Mouse (Mus musculus): Measurements from ENCODE around the gene Ltb4r1.

Ltb4r1 gene

DNA sequence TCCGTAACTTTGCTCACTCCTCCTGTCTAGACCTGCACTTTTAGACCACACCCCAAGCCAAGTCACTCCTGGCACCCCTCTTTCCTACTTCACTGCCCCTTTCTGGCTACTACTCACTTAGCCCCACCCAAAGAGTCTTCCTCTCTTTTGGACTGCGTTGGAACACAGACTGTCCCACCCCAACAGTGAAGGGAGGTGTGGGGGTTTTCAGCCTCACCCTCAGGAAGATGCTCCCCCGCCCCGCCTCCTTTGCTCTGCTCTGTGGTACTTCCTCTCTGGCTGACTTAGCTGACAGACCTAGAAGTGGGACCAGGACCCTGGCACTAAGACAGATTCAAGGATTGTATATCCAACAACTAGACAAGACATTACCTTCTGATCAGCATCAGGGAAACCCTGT, at the start of gene Ltb4r1:
Ltb4r1 (plus strand) TSS at position 267 of the 400 bp plus-strand sequence.
- no peak for DNase-seq (ENCODE audit: low read depth, low spot score)

- DNase-seq (ENCODE audit: low read depth, low spot score), result no peak
Measured at GRCm38 (mm10) chr14:55716271-55716670, 49.5 kb upstream of the Ltb4r1 start.

GRCm38 (mm10) chr14:55716884-55717283, 48.9 kb upstream of the Ltb4r1 start:
- DNase-seq (ENCODE audit: low read depth, low spot score), result no peak

- no peak for DNase-seq (ENCODE audit: low read depth, low spot score)
Measured at GRCm38 (mm10) chr14:55719737-55720136, 46.0 kb upstream of the Ltb4r1 start.

GRCm38 (mm10) chr14:55720666-55721065, 45.1 kb upstream of the Ltb4r1 start:
- no peak for DNase-seq (ENCODE audit: low read depth, low spot score)

DNA sequence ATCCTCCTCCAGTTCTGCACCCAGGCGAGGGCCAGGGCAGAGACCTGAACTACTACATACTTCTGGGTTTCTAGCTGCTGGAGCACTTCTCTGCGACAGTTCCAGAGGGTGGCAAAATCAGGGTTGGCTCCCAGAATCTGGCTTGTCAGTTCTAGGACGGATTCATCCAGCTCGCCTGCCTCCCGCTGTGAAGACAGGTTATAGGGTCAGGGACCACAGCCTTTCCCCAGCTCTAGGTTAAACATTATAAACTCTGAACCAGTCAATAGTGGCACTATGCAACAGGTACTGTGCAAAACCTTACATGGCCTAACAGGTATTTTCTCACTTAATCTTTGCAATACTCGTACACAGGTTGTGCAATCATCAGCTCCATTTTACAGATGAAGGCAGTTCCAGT, 44.7 kb upstream of the Ltb4r1 start:
- no peak for DNase-seq (ENCODE audit: low read depth, low spot score)

DNA sequence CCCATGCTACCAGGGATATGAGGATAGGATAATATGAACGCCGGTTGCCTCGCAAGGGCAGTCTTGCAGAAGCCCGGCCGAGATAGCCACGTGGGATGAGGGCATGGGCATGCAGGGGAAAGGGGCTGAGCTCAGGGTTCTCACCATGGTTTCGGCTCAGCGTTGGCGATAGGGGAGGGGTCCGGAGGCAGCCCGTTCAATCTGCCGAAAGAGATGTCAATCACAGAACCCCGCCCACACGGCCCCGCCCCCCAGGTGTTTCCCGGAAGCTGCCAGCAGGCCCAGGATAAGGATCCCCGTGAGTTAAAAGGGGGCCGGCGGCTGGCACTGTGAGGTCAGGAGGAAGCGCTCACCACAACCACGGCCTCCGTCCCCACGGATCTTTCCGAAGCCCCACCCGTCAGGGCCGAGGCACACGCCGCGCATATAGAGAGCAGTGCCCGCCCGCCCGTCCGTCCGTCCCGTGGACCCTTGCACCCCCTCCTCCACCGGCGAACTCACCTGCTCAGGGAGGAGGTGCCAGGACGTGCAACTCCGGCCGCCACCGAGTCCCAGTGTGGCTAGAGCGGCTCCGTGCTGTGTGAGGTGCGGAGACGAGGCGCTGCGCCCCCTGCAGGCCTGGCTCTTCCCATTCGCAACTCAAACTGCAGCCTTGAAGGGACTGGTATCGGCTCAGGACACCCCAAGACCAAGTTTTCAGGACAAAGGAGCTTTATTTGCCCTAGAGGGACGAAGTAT, 43.9 kb upstream of the Ltb4r1 start, which contains the start of gene Rabggta:
Rabggta (minus strand) TSS at position 564 of the 738 bp plus-strand sequence.
- DNase-seq (ENCODE audit: low read depth, low spot score), result peak; percentile 99

GRCm38 (mm10) chr14:55722438-55722945, 43.3 kb upstream of the Ltb4r1 start:
- no peak for DNase-seq (ENCODE audit: low read depth, low spot score)

DNA sequence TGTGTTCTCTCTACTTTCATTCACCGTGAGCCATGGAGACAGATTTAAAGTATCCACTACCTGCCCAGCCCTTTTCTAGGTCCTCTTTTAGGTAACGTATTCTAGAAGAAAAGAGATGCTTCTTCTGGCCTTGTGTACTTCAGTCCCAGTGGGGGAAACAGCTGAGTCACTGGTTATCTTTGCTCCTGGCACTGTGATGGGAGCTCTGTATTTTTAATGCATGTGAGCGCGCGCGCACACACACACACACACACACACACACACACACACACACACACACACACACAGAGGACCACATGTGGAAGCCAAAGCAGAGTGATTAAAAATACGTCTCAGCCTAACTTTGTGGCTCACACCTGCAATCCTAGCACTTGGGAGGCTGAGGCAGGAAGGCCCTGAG, 42.3 kb upstream of the Ltb4r1 start:
- DNase-seq (ENCODE audit: low read depth, low spot score), result no peak

DNA sequence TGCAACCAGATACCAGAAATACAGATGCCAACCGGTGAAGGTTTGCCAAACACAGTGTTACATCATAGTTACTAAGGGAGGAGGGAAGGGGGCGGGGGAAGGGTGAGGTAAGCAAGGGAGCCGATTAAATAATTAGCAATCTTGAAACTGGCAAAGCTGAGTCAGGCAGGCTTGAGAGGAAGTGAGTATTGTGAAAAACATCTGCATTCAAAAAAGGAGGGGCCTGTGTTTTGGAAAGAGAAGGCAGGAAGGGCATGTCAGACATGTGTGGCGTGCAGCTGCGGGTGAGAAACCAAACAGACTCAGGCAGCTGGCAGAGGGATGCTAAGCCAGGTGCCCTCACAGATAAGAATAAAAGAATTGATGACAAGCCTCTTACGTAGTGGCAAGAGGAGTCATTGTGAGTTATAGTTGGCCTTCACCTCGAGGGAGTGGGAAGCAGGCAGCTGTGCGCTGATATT, 41.3 kb upstream of the Ltb4r1 start:
- DNase-seq (ENCODE audit: low read depth, low spot score), result peak; percentile 92

GRCm38 (mm10) chr14:55726261-55726660, 39.5 kb upstream of the Ltb4r1 start:
- no peak for DNase-seq (ENCODE audit: low read depth, low spot score)

GRCm38 (mm10) chr14:55727889-55728685, 37.7 kb upstream of the Ltb4r1 start:
- no peak for DNase-seq (ENCODE audit: low read depth, low spot score)

DNA sequence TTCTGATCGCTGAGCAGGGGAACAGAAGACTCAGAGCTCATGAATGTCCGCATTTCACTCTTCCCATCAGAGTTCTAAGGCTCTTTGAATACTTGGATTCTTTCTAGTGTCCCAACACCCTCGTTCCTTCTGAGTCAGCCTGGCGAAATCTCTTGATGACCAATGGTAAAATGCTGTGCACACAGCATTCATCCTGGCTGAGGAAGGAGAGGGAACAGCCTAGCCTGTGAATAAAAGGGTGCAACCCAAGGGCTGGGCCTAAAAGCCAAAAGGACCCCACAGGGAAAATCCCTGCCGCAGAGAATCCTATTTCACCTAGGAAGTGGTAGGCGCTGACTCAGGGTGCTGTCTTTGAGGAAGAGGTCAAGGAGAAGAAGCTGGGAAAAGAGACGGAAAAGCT, 35.6 kb upstream of the Ltb4r1 start:
- no peak for DNase-seq (ENCODE audit: low read depth, low spot score)

DNA sequence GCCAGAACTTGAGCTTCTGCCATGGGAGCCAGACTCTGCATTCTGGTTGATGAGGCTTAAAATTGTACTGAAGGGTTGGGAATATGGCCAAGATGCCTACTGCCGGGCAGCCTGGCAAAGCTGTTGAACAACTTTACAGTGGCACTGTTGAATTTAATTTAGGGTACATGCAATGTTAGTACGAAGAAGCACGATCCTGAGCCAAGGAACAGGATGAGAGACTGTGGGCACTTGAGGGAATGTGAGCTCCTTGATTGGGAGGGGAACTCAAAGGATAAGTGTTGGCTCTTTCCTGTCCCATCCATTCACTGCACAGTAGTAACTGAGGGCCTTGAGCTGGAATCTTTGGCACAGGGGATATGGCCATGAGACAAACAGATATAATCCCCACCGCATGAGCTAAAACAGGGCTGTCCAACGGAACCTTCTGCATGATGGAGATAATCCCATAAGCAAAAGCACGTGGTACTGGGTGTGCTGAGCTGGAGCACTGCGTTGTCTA, 35.2 kb upstream of the Ltb4r1 start:
- DNase-seq (ENCODE audit: low read depth, low spot score), result no peak

GRCm38 (mm10) chr14:55733889-55734288, 31.9 kb upstream of the Ltb4r1 start:
- no peak for DNase-seq (ENCODE audit: low read depth, low spot score)

DNA sequence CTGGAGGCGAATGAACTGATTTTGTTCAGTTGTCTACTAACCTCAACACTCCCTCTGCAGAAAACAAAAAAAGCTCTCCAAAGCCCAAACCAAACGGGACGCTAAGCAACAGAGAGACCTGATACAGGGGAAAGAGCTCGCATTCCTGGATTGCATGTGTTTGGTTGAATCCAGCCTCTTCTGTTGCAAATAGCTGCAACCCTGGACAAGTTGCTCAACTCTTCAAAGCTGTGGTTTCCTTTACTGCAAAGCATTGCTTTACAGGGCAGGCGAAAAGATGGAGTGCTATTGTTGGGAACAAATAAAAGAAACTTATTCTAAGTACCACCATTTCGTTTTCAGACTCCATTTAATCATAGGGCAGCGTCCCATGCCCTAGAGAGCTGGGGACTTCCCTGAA, 30.9 kb upstream of the Ltb4r1 start:
- DNase-seq (ENCODE audit: low read depth, low spot score), result no peak

DNA sequence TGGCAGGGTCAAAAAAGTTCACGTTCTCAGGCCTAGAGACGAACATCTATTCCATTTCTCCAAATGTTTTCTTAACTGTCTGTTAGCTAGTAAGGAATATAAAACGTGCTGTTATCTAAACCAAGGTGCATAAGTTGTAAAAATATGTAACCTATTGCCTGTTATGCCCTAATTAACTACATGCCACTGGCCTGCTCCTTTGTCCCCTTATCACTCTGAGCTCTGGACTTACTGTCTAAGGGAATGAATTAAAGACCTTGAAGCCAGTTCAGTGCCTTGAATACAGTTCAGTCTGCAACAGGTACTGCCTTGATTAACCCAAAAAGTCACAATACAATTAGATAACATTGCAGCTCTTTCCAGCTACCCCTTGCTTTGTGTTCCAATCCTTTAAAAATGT, 30.4 kb upstream of the Ltb4r1 start:
- no peak for DNase-seq (ENCODE audit: low read depth, low spot score)

- no peak for DNase-seq (ENCODE audit: low read depth, low spot score)
Measured at GRCm38 (mm10) chr14:55735758-55736157, 30.0 kb upstream of the Ltb4r1 start.

GRCm38 (mm10) chr14:55737086-55737687, 28.6 kb upstream of the Ltb4r1 start:
- no peak for DNase-seq (ENCODE audit: low read depth, low spot score)

DNA sequence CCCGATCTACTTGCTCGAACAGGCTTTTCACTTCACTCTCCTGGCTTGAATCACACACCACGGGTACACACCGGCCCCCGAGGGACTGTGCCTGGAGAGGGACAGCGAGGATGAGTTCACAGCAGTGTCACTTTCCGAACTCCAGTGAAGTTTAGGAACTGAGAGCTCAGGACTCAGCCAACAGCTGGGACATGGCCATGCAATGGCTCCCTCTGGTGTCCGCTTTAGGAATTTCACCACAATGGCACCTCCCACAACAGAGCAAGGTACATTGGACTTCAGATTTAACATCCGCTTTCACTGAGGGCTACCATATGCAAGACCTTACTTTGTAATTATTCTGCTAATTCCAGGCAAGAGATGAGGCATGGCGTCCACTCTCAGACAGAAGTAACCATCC, 22.1 kb upstream of the Ltb4r1 start:
- DNase-seq (ENCODE audit: low read depth, low spot score), result peak; percentile 94

DNA sequence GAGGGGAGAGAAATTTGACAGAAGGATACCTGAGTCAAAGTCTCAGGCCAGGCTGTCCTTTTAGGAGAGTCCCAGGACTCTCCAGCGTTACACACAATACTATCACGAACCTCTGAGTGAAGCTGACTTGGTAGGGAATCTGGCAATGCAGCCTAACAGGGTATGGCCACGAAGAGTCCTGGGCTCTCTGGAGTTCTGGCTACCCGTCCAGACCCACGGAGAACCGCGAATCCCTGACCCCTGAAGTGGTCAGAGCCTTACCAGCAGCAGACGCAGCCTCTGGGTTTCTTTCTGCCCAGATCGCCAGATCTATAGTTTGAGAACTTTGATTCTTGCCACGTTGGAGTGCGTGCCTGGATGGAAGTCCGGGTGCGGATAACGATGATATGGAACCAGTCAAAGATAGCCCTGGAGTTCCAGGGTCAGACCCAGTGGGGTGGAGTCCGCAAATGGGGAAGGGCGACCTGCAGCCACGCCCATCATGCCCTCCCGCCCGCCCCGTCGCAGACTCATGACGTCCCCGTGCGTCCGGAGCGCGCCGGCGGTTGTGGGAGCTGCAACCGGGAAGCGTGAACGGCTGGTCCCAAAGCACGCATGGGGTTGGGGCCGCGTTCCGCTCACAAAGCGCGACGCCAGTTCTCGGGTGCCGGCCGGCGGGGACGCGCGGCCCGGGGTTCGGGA, 20.4 kb upstream of the Ltb4r1 start, which contains the start of the genes Dhrs1 and Nop9:
Dhrs1 (minus strand) TSS at position 511 of the 681 bp plus-strand sequence.
Nop9 (plus strand) TSS at position 514 of the 681 bp plus-strand sequence.
- DNase-seq (ENCODE audit: low read depth, low spot score), result peak; percentile 92

All from CD4-positive, CD25-positive, alpha-beta regulatory T cell, adult 2 months (primary cell).